Mouse (Mus musculus): ENCODE measurements around the gene Pop5.

Pop5 gene

GRCm38 (mm10) chr5:115266787-115267468 lies 31.3 kb downstream of the Pop5 start:
- DNase-seq: no peak

- no peak for DNase-seq
Measured at GRCm38 (mm10) chr5:115267469-115268045, 31.9 kb downstream of the Pop5 start.

DNA sequence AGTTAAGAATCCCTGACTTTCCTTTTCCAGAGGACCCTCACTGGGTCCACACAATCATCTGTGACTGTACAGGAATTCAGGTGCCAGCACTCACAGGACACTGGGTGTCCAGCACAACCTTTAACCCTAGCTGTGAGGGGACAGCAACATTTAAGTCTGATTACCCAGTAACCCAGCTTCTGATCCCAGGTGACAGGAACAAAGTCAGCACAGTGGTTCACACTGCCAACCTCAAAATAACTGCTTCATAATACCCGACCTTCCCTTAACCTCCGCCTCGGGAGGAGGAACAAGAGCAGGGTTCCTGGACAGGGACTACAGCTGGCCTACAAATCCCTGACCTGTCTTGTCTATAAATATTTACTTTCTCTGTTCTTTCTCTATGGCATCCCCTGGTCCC lies 32.6 kb downstream of the Pop5 start:
- no peak for DNase-seq

DNA sequence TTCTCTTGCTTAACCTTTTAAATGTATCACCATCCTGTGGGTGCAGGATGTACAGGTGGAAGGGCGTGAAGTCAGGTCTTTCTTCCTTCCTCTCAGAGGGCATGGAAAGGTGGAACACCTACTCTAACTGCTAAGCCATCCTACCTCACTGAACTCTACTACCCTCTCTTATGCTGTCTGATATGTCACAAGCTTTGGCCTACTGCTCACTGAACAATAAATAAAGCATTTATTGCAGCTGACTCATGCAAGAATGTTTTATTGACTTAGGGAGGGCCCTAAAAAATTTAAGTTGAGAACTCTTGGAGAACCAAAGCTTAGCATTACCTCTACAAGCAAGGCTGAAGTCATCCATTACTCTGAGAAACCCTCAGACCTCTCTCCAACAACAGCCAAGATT lies 34.3 kb downstream of the Pop5 start:
- DNase-seq: no peak

- peak; percentile 69 for DNase-seq
Measured at GRCm38 (mm10) chr5:115271931-115272811, 36.5 kb downstream of the Pop5 start.

GRCm38 (mm10) chr5:115272812-115273548 lies 37.3 kb downstream of the Pop5 start, which contains the start of gene Rnf10:
Gene Rnf10 (minus strand): TSS chr5:115272898.
- DNase-seq: peak; percentile 97

- DNase-seq: no peak
Measured at GRCm38 (mm10) chr5:115273549-115274135, 38.0 kb downstream of the Pop5 start.

GRCm38 (mm10) chr5:115274353-115274752 lies 38.7 kb downstream of the Pop5 start:
- no peak for DNase-seq

- no peak for DNase-seq
Measured at GRCm38 (mm10) chr5:115274771-115275170, 39.1 kb downstream of the Pop5 start.

GRCm38 (mm10) chr5:115275998-115276397 lies 40.4 kb downstream of the Pop5 start:
- peak; percentile 49 for DNase-seq

DNA sequence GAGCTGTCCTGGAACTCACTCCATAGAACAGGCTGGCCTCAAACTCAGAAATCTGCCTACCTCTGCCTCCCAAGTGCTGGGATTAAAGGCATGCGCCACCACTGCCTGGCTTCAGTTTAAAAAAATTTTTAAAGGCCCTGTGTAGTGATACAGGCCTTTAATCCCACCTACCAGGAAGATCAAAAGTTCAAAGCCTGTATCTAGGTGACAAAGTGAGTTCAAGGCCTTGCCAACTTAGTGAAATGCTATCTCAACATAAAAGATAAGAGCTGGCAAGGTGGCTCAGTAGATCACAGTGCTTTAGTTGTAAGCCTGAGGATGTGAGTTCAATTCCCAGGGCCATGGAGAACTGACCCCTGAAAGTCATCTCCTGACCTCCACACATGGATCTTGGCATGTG lies 42.4 kb downstream of the Pop5 start:
- DNase-seq: no peak

- no peak for DNase-seq
Measured at GRCm38 (mm10) chr5:115278785-115279184, 43.1 kb downstream of the Pop5 start.

DNA sequence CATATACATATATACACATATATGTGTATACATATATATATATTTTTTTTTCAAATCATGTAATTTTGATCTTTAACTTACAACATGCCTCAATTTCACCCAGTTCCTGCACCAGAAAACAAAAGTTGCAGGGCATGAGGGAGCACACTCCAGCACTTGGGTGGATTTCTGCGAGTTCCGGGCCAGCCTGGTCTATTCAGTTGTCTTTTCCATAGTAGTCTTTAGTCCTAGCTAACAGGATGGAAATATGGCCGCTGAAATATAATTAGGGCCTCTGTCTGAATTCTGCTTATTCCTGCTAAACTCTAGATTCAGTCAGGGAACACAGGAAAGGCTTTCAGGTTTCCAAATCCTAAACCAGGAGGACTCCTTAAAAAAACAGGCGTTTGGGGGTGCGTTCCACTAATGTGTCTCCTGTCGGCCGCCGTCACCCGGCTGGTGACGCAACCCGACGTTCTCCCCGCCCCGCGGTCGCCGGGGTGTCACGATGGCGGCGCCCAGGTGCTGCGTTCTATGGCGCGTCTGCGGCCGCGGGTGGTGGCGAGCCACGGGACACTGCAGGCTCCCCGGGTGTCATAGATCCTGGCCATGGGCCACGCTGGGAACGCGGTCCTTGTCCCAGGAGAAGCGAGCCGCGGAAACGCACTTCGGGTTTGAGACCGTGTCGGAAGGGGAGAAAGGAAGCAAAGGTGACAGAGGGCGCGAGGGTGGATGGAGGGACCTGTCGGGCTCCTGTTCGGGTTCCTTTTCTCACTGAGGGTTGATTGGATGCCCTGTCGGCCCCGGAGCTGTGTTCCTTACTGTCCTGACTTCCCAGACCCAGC lies 43.8 kb downstream of the Pop5 start, which contains the start of gene Coq5:
Coq5 (plus strand) TSS at position 441 of the 824 bp plus-strand sequence.
- DNase-seq: peak; percentile 90

- DNase-seq: peak; percentile 57
Measured at GRCm38 (mm10) chr5:115280050-115280687, 44.5 kb downstream of the Pop5 start.

DNA sequence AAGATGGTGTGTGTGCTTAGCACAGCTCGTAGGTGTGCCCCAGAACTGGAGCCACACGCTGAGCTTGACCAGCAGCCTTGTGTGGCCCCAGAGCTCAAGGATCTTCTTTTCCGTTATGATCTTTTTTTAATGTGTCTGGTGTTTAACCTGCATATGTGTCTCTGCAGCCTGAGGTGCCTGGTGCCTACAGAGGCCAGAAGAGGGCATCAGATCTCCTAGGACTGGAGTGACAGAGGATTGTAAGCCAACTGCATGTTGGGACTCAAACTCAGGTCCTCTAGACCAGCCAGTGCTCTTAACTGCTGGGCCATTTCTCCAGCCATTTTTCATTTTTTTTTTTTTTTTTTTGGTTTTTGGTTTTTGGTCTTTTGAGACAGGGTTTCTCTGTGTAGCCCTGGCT lies 49.1 kb downstream of the Pop5 start:
- DNase-seq: peak; percentile 45

- peak; percentile 23 for DNase-seq
Measured at GRCm38 (mm10) chr5:115294173-115294572, 58.5 kb downstream of the Pop5 start.
